Mouse (Mus musculus) CH12.LX (cell line): ENCODE data around the gene Pigyl. TPM values are rescaled to one million over a fixed set of nuclear protein-coding genes. Genes with fewer than 3 reads are reported as not detected.

Experiments used
- DNase-seq: peaks from one replicate; pipeline ENCODE4 v3.0.0-alpha.2; 2013; ENCODE audit errors: extremely low read depth
- H3K27ac ChIP-seq: 2 replicates; pipeline ENCODE4 v1.5.1; 2012; ENCODE audit warnings: low read depth, mild to moderate bottlenecking, control low read depth, moderate library complexity; ENCODE audit not compliant: insufficient read depth
- H3K27me3 ChIP-seq: replicated peaks from 2 replicates; pipeline ENCODE3; 2012; ENCODE audit warnings: inconsistent platforms
- H3K36me3 ChIP-seq, 2 experiments: replicated peaks in 1 of 2; 2 replicates each; pipeline versions ENCODE3 to v1.6.1; 2012; ENCODE audit warnings: inconsistent platforms in 1 of 2, low read length in 1 of 2, mild to moderate bottlenecking in 1 of 2, mixed read lengths in 1 of 2, moderate library complexity in 1 of 2; ENCODE audit not compliant: control insufficient read depth in 1 of 2, insufficient read depth in 1 of 2
- H3K4me1 ChIP-seq, 2 experiments: 2 replicates each; pipeline ENCODE4 v1.6.1; 2012; ENCODE audit warnings: inconsistent platforms in 1 of 2, moderate library complexity in 1 of 2; ENCODE audit not compliant: insufficient read depth in 2 of 2, control insufficient read depth in 1 of 2
- H3K4me2 ChIP-seq: 2 replicates; pipeline ENCODE4 v1.6.1; 2012; ENCODE audit warnings: low read depth, mild to moderate bottlenecking, control low read depth; ENCODE audit not compliant: poor library complexity, insufficient read depth, severe bottlenecking
- H3K4me3 ChIP-seq, 3 experiments: fragments of 150-350 bp in 1 of 3; sonication (generic) in 1 of 3; replicated peaks in 1 of 3; 2 replicates each; pipeline versions ENCODE3 to v1.5.1; 2011 to 2012; ENCODE audit warnings: low read depth in 2 of 3, low read length in 2 of 3, mild to moderate bottlenecking in 2 of 3, moderate library complexity in 2 of 3, control low read depth in 1 of 3, improper control_type of control experiment in 1 of 3, inconsistent platforms in 1 of 3, mixed read lengths in 1 of 3; ENCODE audit not compliant: poor library complexity in 1 of 3
- H3K79me2 ChIP-seq: replicated peaks from 2 replicates; pipeline ENCODE4 v1.6.1; 2012; ENCODE audit warnings: mild to moderate bottlenecking, moderate library complexity; ENCODE audit not compliant: control insufficient read depth, poor library complexity, insufficient read depth, severe bottlenecking; ENCODE audit errors: extremely low read depth
- H3K9ac ChIP-seq: 2 replicates; pipeline ENCODE4 v1.6.1; 2012; ENCODE audit warnings: low read depth, mild to moderate bottlenecking, control low read depth, moderate library complexity; ENCODE audit not compliant: insufficient read depth
- H3K9me3 ChIP-seq: replicated peaks from 2 replicates; pipeline ENCODE3; 2012; ENCODE audit warnings: low read length, inconsistent platforms, mixed read lengths
- CHD1 ChIP-seq: IDR thresholded peaks from 2 replicates; pipeline ENCODE4 v1.6.1; 2012; ENCODE audit warnings: low read depth, low read length, improper control_type of control experiment, inconsistent platforms
- CTCF ChIP-seq, 2 experiments: IDR thresholded peaks in 1 of 2; conservative IDR thresholded peaks in 1 of 2; 2 replicates each; pipeline ENCODE4 v1.5.1; 2011 to 2012; ENCODE audit warnings: low read depth in 2 of 2, low read length in 2 of 2, improper control_type of control experiment in 1 of 2, inconsistent platforms in 1 of 2, mild to moderate bottlenecking in 1 of 2, moderate library complexity in 1 of 2
- E2F4 ChIP-seq: IDR thresholded peaks from 2 replicates; pipeline ENCODE4 v1.6.1; 2011; ENCODE audit warnings: low read depth, low read length, improper control_type of control experiment; ENCODE audit not compliant: insufficient replicate concordance
- EP300 ChIP-seq: IDR thresholded peaks from 2 replicates; pipeline ENCODE4 v1.6.1; 2011; ENCODE audit warnings: low read length, improper control_type of control experiment
- ETS1 ChIP-seq: conservative IDR thresholded peaks from 2 replicates; pipeline ENCODE4 v1.6.1; 2012; ENCODE audit warnings: low read depth, mild to moderate bottlenecking, inconsistent platforms, low read length, improper control_type of control experiment, moderate library complexity
- GABPA ChIP-seq: IDR thresholded peaks from 2 replicates; pipeline ENCODE4 v1.6.1; 2012; ENCODE audit warnings: low read depth, low read length, improper control_type of control experiment, inconsistent platforms; ENCODE audit not compliant: insufficient replicate concordance
- JUN ChIP-seq: IDR thresholded peaks from 2 replicates; pipeline ENCODE4 v1.6.1; 2011; ENCODE audit warnings: low read depth, mild to moderate bottlenecking, low read length, improper control_type of control experiment, moderate library complexity; ENCODE audit not compliant: insufficient read depth
- MAZ ChIP-seq: IDR thresholded peaks from 2 replicates; pipeline ENCODE4 v1.6.1; 2012; ENCODE audit warnings: low read depth, mild to moderate bottlenecking, inconsistent platforms, low read length, improper control_type of control experiment, moderate library complexity
- MEF2A ChIP-seq: IDR thresholded peaks from 2 replicates; pipeline ENCODE4 v1.6.1; 2014; ENCODE audit warnings: low read depth, mild to moderate bottlenecking, inconsistent platforms, low read length, improper control_type of control experiment, borderline replicate concordance
- PAX5 ChIP-seq: IDR thresholded peaks from 2 replicates; pipeline ENCODE4 v1.6.1; 2012; ENCODE audit warnings: low read length, inconsistent platforms, mixed read lengths
- POLR2A ChIP-seq: IDR thresholded peaks from 2 replicates; pipeline ENCODE4 v1.6.1; 2011; ENCODE audit warnings: low read depth, mild to moderate bottlenecking, improper control_type of control experiment, low read length
- RAD21 ChIP-seq: IDR thresholded peaks from 2 replicates; pipeline ENCODE4 v1.6.1; 2011; ENCODE audit warnings: low read depth, mild to moderate bottlenecking, low read length, improper control_type of control experiment, moderate library complexity
- SIN3A ChIP-seq: IDR thresholded peaks from 2 replicates; pipeline ENCODE4 v1.6.1; 2012; ENCODE audit warnings: low read length, improper control_type of control experiment, inconsistent platforms
- TCF12 ChIP-seq: IDR thresholded peaks from 2 replicates; pipeline ENCODE4 v1.6.1; 2014; ENCODE audit warnings: low read depth, mild to moderate bottlenecking, inconsistent platforms, low read length, improper control_type of control experiment
- USF1 ChIP-seq: IDR thresholded peaks from 2 replicates; pipeline ENCODE4 v1.6.1; 2014; ENCODE audit warnings: low read depth, mild to moderate bottlenecking, inconsistent platforms, low read length, improper control_type of control experiment
- USF2 ChIP-seq: conservative IDR thresholded peaks from 2 replicates; pipeline ENCODE4 v1.6.1; 2011; ENCODE audit warnings: low read depth, low read length, improper control_type of control experiment
- ZC3H11A ChIP-seq: IDR thresholded peaks from 2 replicates; pipeline ENCODE4 v1.6.1; 2012; ENCODE audit warnings: low read depth, mild to moderate bottlenecking, inconsistent platforms, low read length, improper control_type of control experiment
- ZKSCAN1 ChIP-seq: IDR thresholded peaks from 2 replicates; pipeline ENCODE4 v1.6.1; 2012; ENCODE audit warnings: low read depth, inconsistent platforms, low read length, improper control_type of control experiment, borderline replicate concordance
- ZMIZ1 ChIP-seq: IDR thresholded peaks from 2 replicates; pipeline ENCODE4 v1.6.1; 2012; ENCODE audit warnings: low read depth, mild to moderate bottlenecking, inconsistent platforms, low read length, improper control_type of control experiment
- dilution Hi-C: fragments of 300-500 bp; cut with MboI; formaldehyde crosslinking; loops from 2 replicates; pipeline ENCODE4 v1.14.3; 2020; ENCODE audit warnings: low sequenced_read_pairs; ENCODE audit not compliant: extremely low pct_unique_long_range_greater_than_20kb, extremely low pct_ligation_motif_present
- in situ Hi-C: fragments of 300-500 bp; cut with MboI; formaldehyde crosslinking; loops from 3 replicates; pipeline ENCODE4 v1.14.3; 2019; ENCODE audit warnings: low sequenced_read_pairs, low pct_ligation_motif_present, low pct_unique_long_range_greater_than_20kb, mixed read lengths
- polyA plus RNA-seq: library from polyadenylated mRNA; unstranded; fragments of >175 nt; gene quantifications from 2 replicates; pipeline ENCODE4 v1.2.1, GENCODE M21; 2012; ENCODE audit warnings: low read depth; ENCODE audit not compliant: insufficient read length
- total RNA-seq, 2 experiments: library from RNA; depleted of rRNA; stranded (reverse); fragments of 300-350 nt in 1 of 2; fragments of >200 nt in 1 of 2; gene quantifications; 2 replicates each; pipeline ENCODE4 v1.2.3; 2012 to 2014

The Pigyl gene
- total and polyA plus RNA-seq, 3 experiments = 5.0 to 24.9 (median 22.8) TPM

DNA sequence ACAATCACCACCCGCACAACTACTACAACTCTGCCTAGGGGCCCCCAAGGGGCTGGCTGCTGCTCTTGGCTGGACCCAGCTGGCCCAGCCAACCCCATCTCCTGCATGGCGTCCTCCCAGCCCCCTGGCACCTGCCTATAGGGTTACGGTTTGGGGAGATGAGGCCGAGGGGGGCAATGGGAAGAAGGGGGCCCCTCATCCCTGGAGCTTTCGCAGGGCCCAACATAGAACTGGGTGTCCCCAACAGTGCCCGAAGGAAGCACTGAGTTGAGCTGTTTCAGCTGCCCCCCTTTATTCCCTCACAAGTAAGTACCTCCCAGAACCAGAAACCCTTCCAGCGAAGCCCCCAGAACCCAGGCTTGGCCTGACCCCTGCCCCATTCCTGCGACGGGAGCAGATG lies 48.5 kb upstream of the Pigyl start:
- H3K9me3 ChIP-seq = no peaks in the 10 kb centered on the region
- no peak for DNase-seq
- no peaks in the 10 kb centered on the region for H3K27me3 ChIP-seq
- H3K79me2 ChIP-seq = no peaks in the 10 kb centered on the region
- TF ChIP-seq RAD21 (no peak), E2F4 (no peak), ZMIZ1 (no peak), GABPA (no peak), CTCF (conservative IDR thresholded peaks at IDR 0.05 in 1 of 2, IDR thresholded peaks at IDR 0.05 in 1 of 2; ENCODE audit: low read depth in 2 of 2, low read length in 2 of 2) (no peak)
- peaks cover 27 to 52% of the 10 kb centered on the region in 2 experiments for H3K36me3 ChIP-seq
- in situ Hi-C loops = no loop called here
- H3K4me2 ChIP-seq = no peak overlapping the region
- H3K4me3 ChIP-seq = no peak overlapping the region
- H3K27ac ChIP-seq = no peak overlapping the region
- H3K9ac ChIP-seq = no peak overlapping the region
- dilution Hi-C loops = no loop called here
- H3K4me1 ChIP-seq = no peaks in the 10 kb centered on the region; a peak in 1 of 4 replicates

GRCm38 (mm10) chr9:22115635-22116034 lies 41.0 kb upstream of the Pigyl start:
- H3K4me2 ChIP-seq = peak overlapping the region; percentile 65; the same call in 1 of the 2 replicates
- H3K4me1 ChIP-seq = peaks cover 8 to 32% of the 10 kb centered on the region in 2 experiments; a peak in 3 of 4 replicates
- H3K9me3 ChIP-seq = peaks cover 3% of the 10 kb centered on the region
- H3K4me3 ChIP-seq = no peak overlapping the region
- TF ChIP-seq MEF2A (no peak), SIN3A (no peak), USF2 (no peak), JUN (no peak), POLR2A (no peak), ZMIZ1 (no peak), GABPA (no peak), PAX5 (no peak), ZC3H11A (no peak), MAZ (no peak), USF1 (no peak), CHD1 (no peak), EP300 (no peak), ETS1 (no peak), CTCF (conservative IDR thresholded peaks at IDR 0.05 in 1 of 2, IDR thresholded peaks at IDR 0.05 in 1 of 2; ENCODE audit: low read depth in 2 of 2, low read length in 2 of 2) (no peak), ZKSCAN1 (no peak), TCF12 (no peak)
- H3K36me3 ChIP-seq = peaks cover 28 to 43% of the 10 kb centered on the region in 2 experiments
- H3K27ac ChIP-seq = no peak overlapping the region
- DNase-seq = no peak
- dilution Hi-C loops = no loop called here
- no peaks in the 10 kb centered on the region for H3K27me3 ChIP-seq
- peak overlapping the region; percentile 86; the same call in 1 of the 2 replicates for H3K9ac ChIP-seq
- in situ Hi-C loops = loop anchor here (5.0 kb wide), 1 partner anchor 43 kb away; the partner anchor contains the start of genes Gm49318 and Zfp653
- peaks cover 16% of the 10 kb centered on the region for H3K79me2 ChIP-seq
